Mouse (Mus musculus): Measurements from ENCODE around the gene Etl4.
A peak's percentile ranks its signal among the peaks of the same experiment; 100 is the strongest.

Etl4 gene

GRCm38 (mm10) chr2:19909171-19909899 is at the start of gene Etl4:
Gene Etl4, plus strand, starts transcription at chr2:19909780.
- no peak for DNase-seq (ENCODE audit: low read depth, low spot score)

GRCm38 (mm10) chr2:19869167-19869566 is 40.4 kb upstream of the Etl4 start:
- DNase-seq (ENCODE audit: low read depth, low spot score): no peak

GRCm38 (mm10) chr2:19871881-19872280 is 37.7 kb upstream of the Etl4 start:
- no peak for DNase-seq (ENCODE audit: low read depth, low spot score)

GRCm38 (mm10) chr2:19890875-19891274 is 18.7 kb upstream of the Etl4 start:
- DNase-seq (ENCODE audit: low read depth, low spot score): no peak

GRCm38 (mm10) chr2:19909900-19910780 is 560 bp downstream of the Etl4 start:
- no peak for DNase-seq (ENCODE audit: low read depth, low spot score)

- no peak for DNase-seq (ENCODE audit: low read depth, low spot score)
These were observed 1.2 kb downstream of the Etl4 start for GRCm38 (mm10) chr2:19910781-19911175.

GRCm38 (mm10) chr2:19919190-19919589 is 9.6 kb downstream of the Etl4 start:
- DNase-seq (ENCODE audit: low read depth, low spot score): peak; percentile 8

- DNase-seq (ENCODE audit: low read depth, low spot score): no peak
These were observed 20.4 kb downstream of the Etl4 start for GRCm38 (mm10) chr2:19930009-19930408.

- DNase-seq (ENCODE audit: low read depth, low spot score): no peak
These were observed 24.3 kb downstream of the Etl4 start for GRCm38 (mm10) chr2:19933836-19934235.

- DNase-seq (ENCODE audit: low read depth, low spot score): no peak
These were observed 35.6 kb downstream of the Etl4 start for GRCm38 (mm10) chr2:19945205-19945604.

- DNase-seq (ENCODE audit: low read depth, low spot score): no peak
These were observed 43.4 kb downstream of the Etl4 start for GRCm38 (mm10) chr2:19953028-19953427.

GRCm38 (mm10) chr2:19966445-19966844 is 56.9 kb downstream of the Etl4 start:
- DNase-seq (ENCODE audit: low read depth, low spot score): no peak

- no peak for DNase-seq (ENCODE audit: low read depth, low spot score)
These were observed 128.1 kb downstream of the Etl4 start for GRCm38 (mm10) chr2:20037671-20038070.

GRCm38 (mm10) chr2:20072377-20072776 is 162.8 kb downstream of the Etl4 start:
- DNase-seq (ENCODE audit: low read depth, low spot score): no peak

- no peak for DNase-seq (ENCODE audit: low read depth, low spot score)
These were observed 166.7 kb downstream of the Etl4 start for GRCm38 (mm10) chr2:20076118-20076796.

GRCm38 (mm10) chr2:20084781-20085180 is 175.2 kb downstream of the Etl4 start:
- DNase-seq (ENCODE audit: low read depth, low spot score): no peak

- DNase-seq (ENCODE audit: low read depth, low spot score): no peak
These were observed 195.9 kb downstream of the Etl4 start for GRCm38 (mm10) chr2:20105456-20105855.

- DNase-seq (ENCODE audit: low read depth, low spot score): no peak
These were observed 202.1 kb downstream of the Etl4 start for GRCm38 (mm10) chr2:20111703-20112102.

- no peak for DNase-seq (ENCODE audit: low read depth, low spot score)
These were observed 216.3 kb downstream of the Etl4 start for GRCm38 (mm10) chr2:20125914-20126313.

GRCm38 (mm10) chr2:20131792-20132191 is 222.2 kb downstream of the Etl4 start:
- no peak for DNase-seq (ENCODE audit: low read depth, low spot score)

- no peak for DNase-seq (ENCODE audit: low read depth, low spot score)
These were observed 228.8 kb downstream of the Etl4 start for GRCm38 (mm10) chr2:20138426-20138825.

- no peak for DNase-seq (ENCODE audit: low read depth, low spot score)
These were observed 235.8 kb downstream of the Etl4 start for GRCm38 (mm10) chr2:20145368-20145767.

Measured in c-Kit-negative CD71-positive TER-119-positive erythroid progenitor cells, embryonic 14.5 days (primary cell).